Mouse (Mus musculus) lung, postnatal 0 days (tissue): ENCODE results near the gene Cacna2d4. TPM values are rescaled to one million over a fixed set of nuclear protein-coding genes. Genes with fewer than 3 reads are reported as not detected.

Experiments
- ATAC-seq: fragments of 200-750 bp; cut with Nextera tagmentation; 2 replicates; pipeline ENCODE4 v1.8.0; 2017; ENCODE audit warnings: moderate library complexity
- DNase-seq: peaks from one replicate; pipeline ENCODE4 v3.0.0-alpha.2; 2016; ENCODE audit warnings: low spot score
- H3K27ac ChIP-seq: fragments of 300-500 bp; sonication (generic); 2 replicates; pipeline ENCODE4 v1.5.1; 2014; ENCODE audit warnings: antibody characterized with exemption, mild to moderate bottlenecking, low read length, mixed read lengths
- H3K27me3 ChIP-seq: fragments of 300-500 bp; sonication (generic); replicated peaks from 2 replicates; pipeline ENCODE4 v1.6.1; 2014; ENCODE audit warnings: low read length, mixed read lengths; ENCODE audit not compliant: insufficient read depth
- H3K36me3 ChIP-seq: fragments of 300-500 bp; sonication (generic); 2 replicates; pipeline ENCODE4 v1.6.1; 2014; ENCODE audit warnings: low read length, mixed read lengths; ENCODE audit not compliant: insufficient read depth
- H3K4me1 ChIP-seq: fragments of 300-500 bp; sonication (generic); 2 replicates; pipeline ENCODE4 v1.6.1; 2014; ENCODE audit warnings: antibody characterized with exemption, low read depth, low read length, mixed read lengths; ENCODE audit not compliant: insufficient read depth
- H3K4me2 ChIP-seq: fragments of 300-500 bp; sonication (generic); replicated peaks from 2 replicates; pipeline ENCODE4 v1.6.1; 2014; ENCODE audit warnings: low read depth, mild to moderate bottlenecking, low read length, moderate library complexity, mixed read lengths
- H3K4me3 ChIP-seq: fragments of 300-500 bp; sonication (generic); 2 replicates; pipeline ENCODE4 v1.5.1; 2014; ENCODE audit warnings: low read depth, low read length
- H3K9ac ChIP-seq: fragments of 300-500 bp; sonication (generic); replicated peaks from 2 replicates; pipeline ENCODE4 v1.6.1; 2014; ENCODE audit warnings: low read depth, mild to moderate bottlenecking
- H3K9me3 ChIP-seq: fragments of 300-500 bp; sonication (generic); 2 replicates; pipeline ENCODE4 v1.6.1; 2016; ENCODE audit warnings: low read length, mixed read lengths
- CTCF ChIP-seq: IDR thresholded peaks from 2 replicates; pipeline ENCODE4 v1.5.1; 2016; ENCODE audit warnings: antibody characterized with exemption, mild to moderate bottlenecking
- EP300 ChIP-seq: IDR thresholded peaks from 2 replicates; pipeline ENCODE4 v1.6.1; 2016; ENCODE audit warnings: antibody characterized with exemption, mild to moderate bottlenecking, control low read depth
- WGBS: fragments of 180-500 bp; shearing (Covaris S2); extraction: QIAGEN DNeasy Blood & Tissue Kit; methylation state at CpG from one replicate; pipeline ENCODE4 v1.1.7; 2014; 5-methylcytosine and 5-hydroxymethylcytosine counted together
- polyA plus RNA-seq: library from polyadenylated mRNA; unstranded; fragments of >200 nt; fragmentation: Nextera tagmentation; extraction: Ambion mirVana; gene quantifications from 2 replicates; pipeline ENCODE4 v1.2.1, GENCODE M21; 2015

Cacna2d4 gene
- polyA plus RNA-seq, 1 experiment from 2014 or later = 0.19 TPM

DNA sequence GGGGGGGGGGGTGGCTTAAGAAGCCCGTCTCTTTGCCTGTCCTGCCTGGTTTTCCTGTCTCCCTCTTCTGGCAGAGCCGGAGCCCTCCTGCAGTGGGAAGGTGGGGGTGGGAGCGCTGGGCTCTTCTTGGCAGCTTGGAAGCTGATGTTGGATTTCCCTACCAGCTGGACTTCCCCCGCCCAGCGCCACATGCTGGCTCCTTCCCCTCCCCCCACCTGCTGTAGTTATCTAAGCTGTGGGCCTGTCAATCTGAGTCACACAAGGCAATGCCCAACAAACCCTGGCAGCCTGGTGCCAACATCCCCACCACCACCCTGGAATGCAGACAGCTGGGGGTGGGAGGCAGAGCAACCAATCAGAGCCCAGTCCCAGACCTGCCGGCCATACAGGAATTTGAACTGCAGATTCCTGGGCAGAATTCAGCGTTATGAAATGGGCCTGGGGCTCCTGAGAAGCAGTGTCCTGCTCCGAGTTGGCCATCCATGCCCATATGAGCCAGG, 92.9 kb downstream of the Cacna2d4 start:
- peak; percentile 34; the same call in 1 of the 2 replicates for TF ChIP-seq CTCF
- 0 out of 2 replicates have a peak, but pooled peaks have one; percentile 38 for TF ChIP-seq EP300
- Histone ChIP-seq H3K4me2 (no peak overlapping the region), H3K9ac (no peak overlapping the region), H3K4me3 (no peak overlapping the region), H3K36me3 (no peaks in the 10 kb centered on the region), H3K27me3 (peaks cover 26% of the 10 kb centered on the region), H3K4me1 (peaks cover 4% of the 10 kb centered on the region; the same call in 1 of the 2 replicates), H3K9me3 (no peaks in the 10 kb centered on the region), H3K27ac (no peak overlapping the region)
- 1% methylated on average over 8 of the region's 8 CpGs for WGBS
- peak; percentile 66 for DNase-seq
- ATAC-seq = peak; percentile 53

DNA sequence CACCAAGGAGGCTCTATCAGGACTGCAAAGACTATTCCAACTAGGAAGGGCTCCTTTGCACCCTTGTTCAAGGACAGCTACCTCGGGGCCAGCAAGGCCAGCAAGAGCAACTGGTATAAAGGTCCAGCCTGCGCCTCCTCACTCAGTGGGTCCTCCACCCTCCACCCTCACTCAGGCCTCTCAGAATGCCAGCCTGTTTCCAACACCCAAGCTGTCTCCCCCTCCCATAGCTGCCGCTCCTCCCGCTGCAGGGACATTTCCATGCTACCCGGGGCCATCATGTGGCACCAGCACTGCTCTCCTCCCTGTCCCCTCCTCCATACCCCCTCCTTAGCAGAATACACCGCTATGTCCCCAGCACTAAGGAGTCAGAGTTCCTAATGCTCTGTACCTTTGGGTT, 93.6 kb downstream of the Cacna2d4 start:
- Histone ChIP-seq H3K4me3 (no peak overlapping the region), H3K9ac (no peak overlapping the region), H3K4me1 (peaks cover 4% of the 10 kb centered on the region; the same call in 1 of the 2 replicates), H3K4me2 (no peak overlapping the region), H3K27me3 (peaks cover 26% of the 10 kb centered on the region), H3K27ac (no peak overlapping the region), H3K9me3 (no peaks in the 10 kb centered on the region), H3K36me3 (no peaks in the 10 kb centered on the region)
- DNase-seq = no peak
- TF ChIP-seq EP300 = no peak
- TF ChIP-seq CTCF = no peak
- ATAC-seq = no peak
- 8% methylated on average over 6 of the region's 6 CpGs for WGBS

DNA sequence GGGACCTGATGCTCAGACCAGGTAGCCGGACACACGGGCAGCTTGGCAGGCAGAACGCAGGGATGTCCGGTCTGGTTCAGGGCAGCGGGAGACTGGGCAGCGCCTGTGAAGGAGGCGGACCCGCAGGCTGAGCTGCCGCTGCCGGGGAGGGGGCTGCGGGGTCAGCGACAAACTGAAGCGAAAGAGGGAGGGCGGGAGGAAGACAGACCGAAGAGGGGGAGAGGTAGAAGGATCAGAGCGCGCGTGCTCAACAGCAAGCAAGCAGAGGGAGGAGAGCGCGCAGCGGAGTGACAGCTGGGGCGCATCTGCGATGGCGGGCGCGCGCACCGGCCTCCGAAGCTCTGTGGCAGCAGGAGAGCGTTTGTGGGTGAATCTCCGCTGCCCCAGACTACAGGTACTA, 94.2 kb downstream of the Cacna2d4 start, which contains the start of gene Lrtm2:
TSS of gene Lrtm2 (minus strand) at position 261 of the 400 bp plus-strand sequence.
- peaks cover 26% of the 10 kb centered on the region for H3K27me3 ChIP-seq

DNA sequence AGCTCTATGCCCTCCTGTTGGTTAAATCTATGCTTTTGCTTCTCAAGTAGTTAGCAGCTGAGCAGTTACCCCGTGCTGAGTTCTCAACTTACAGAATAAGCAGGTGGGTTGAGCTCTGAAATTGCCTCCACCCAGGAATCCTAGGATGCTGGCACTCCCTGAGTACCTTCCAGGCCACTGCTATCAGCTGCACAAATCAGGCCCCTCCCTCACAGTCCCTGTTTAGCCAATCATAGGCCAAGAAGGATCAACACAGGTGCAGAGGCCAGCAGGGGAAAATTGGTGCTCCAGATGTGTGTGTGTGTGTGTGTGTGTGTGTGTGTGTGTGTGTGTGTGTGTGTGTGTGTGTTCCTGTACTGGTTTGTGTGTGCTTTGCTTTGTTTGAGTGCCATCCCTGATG, 95.8 kb downstream of the Cacna2d4 start:
- H3K4me2 ChIP-seq = no peak overlapping the region
- H3K4me1 ChIP-seq = peaks cover 4% of the 10 kb centered on the region; the same call in 1 of the 2 replicates
- no peak overlapping the region for H3K4me3 ChIP-seq
- ATAC-seq (peak; percentile 36), DNase-seq (peak; percentile 51)
- 10% methylated on average over 1 of the region's 1 CpGs for WGBS
- H3K27ac ChIP-seq = no peak overlapping the region
- H3K9me3 ChIP-seq = no peaks in the 10 kb centered on the region
- no peaks in the 10 kb centered on the region for H3K36me3 ChIP-seq
- no peak overlapping the region for H3K9ac ChIP-seq
- TF ChIP-seq CTCF (no peak), EP300 (no peak)
- H3K27me3 ChIP-seq = peaks cover 26% of the 10 kb centered on the region

More for the DNA sequence above, 94.2 kb downstream of the Cacna2d4 start, which contains the start of gene Lrtm2:
- peak within 1 kb of the TSS; percentile 38 for H3K4me2 ChIP-seq
- H3K4me1 ChIP-seq = peaks cover 4% of the 10 kb centered on the region; the same call in 1 of the 2 replicates
- H3K27ac ChIP-seq = no peak within 1 kb of the TSS
- DNase-seq (peak; percentile 29), ATAC-seq (no peak)
- no peaks in the 10 kb centered on the region for H3K36me3 ChIP-seq
- H3K4me3 ChIP-seq = peak within 1 kb of the TSS; percentile 16; the same call in 1 of the 2 replicates
- no peaks in the 10 kb centered on the region for H3K9me3 ChIP-seq
- TF ChIP-seq EP300 = no peak
- no peak for TF ChIP-seq CTCF
- 2% methylated on average over 29 of the region's 31 CpGs for WGBS
- no peak within 1 kb of the TSS for H3K9ac ChIP-seq

DNA sequence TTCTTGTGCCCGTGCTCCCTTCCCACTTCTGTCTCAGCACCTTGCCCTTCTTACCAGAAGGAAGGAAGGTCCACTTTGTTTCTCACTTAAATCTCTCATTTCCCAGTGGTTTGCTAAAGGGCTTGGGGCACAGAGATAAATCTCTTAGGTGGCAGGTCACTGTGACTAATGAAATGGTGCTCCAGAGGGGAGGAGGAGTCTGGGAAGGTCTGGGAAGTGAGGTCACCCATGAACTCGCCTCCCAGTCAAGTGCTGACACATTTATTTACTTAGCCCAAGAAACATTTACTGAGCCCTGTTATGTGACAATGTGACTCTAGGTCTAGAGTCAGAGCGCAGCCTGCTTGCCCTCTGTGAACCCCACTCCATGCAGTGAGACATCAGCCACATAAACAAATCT, 96.9 kb downstream of the Cacna2d4 start:
- Histone ChIP-seq H3K4me3 (no peak overlapping the region), H3K36me3 (no peaks in the 10 kb centered on the region), H3K27ac (no peak overlapping the region), H3K27me3 (peaks cover 23% of the 10 kb centered on the region), H3K4me1 (peaks cover 4% of the 10 kb centered on the region; the same call in 1 of the 2 replicates), H3K9ac (no peak overlapping the region), H3K4me2 (no peak overlapping the region; the same call in 1 of the 2 replicates), H3K9me3 (no peaks in the 10 kb centered on the region)
- ATAC-seq = peak; percentile 89
- DNase-seq = peak; percentile 90
- no peak for TF ChIP-seq CTCF
- TF ChIP-seq EP300 = peak; percentile 67; the same call in 1 of the 2 replicates
- 6% methylated on average over 3 of the region's 3 CpGs for WGBS

DNA sequence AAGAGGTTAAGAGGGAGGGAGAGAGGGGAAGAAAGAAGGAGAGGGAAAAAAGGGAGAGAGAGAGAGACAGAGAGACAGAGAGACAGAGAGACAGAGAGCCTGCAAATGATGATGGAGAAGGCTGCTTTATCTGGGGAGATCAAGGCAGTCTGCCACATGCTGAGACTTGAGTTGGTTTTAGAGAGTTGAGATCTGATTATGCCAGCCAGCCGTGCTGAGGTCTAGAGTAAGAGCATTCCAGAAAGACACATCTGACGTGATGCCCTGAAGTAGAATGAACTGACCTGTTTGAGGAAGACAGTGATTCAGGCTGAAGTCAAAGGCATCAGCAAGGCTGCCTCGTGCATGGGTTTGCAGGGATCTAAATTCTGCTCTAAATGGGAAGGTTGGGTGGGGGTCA, 97.5 kb downstream of the Cacna2d4 start:
- H3K27ac ChIP-seq = no peak overlapping the region
- H3K9ac ChIP-seq = no peak overlapping the region
- TF ChIP-seq EP300 = no peak
- no peak for TF ChIP-seq CTCF
- H3K27me3 ChIP-seq = peaks cover 23% of the 10 kb centered on the region
- H3K36me3 ChIP-seq = no peaks in the 10 kb centered on the region
- ATAC-seq (no peak), DNase-seq (no peak)
- WGBS = 26% methylated on average over 3 of the region's 3 CpGs
- peaks cover 4% of the 10 kb centered on the region; the same call in 1 of the 2 replicates for H3K4me1 ChIP-seq
- H3K4me2 ChIP-seq = no peak overlapping the region
- no peaks in the 10 kb centered on the region for H3K9me3 ChIP-seq
- no peak overlapping the region for H3K4me3 ChIP-seq
